Mouse (Mus musculus): ENCODE measurements at regions not wholly inside any gene's neighbourhood (a gene's known extent, or its start where the extent isn't known, plus 50 kb on each side); places are given as distances from the start of the nearest gene placed in this dataset.

- H3K27me3 ChIP-seq (replicated peaks; ENCODE audit: control insufficient read depth, insufficient read depth, low read length): no peaks in the 10 kb centered on the region
- DNase-seq (ENCODE audit: low spot score) (no peak), ATAC-seq (replicated peaks; ENCODE audit: low FRiP score) (no peak)
- H3K4me2 ChIP-seq: no peak overlapping the region
- no peaks in the 10 kb centered on the region for H3K9me3 ChIP-seq (ENCODE audit: control insufficient read depth, low read length)
- WGBS: 77% methylated on average over 3 of the region's 3 CpGs
- no peaks in the 10 kb centered on the region for H3K36me3 ChIP-seq (ENCODE audit: control insufficient read depth, insufficient read depth, low read length)
- H3K27ac ChIP-seq (ENCODE audit: low read depth, low read length): no peak overlapping the region
- H3K4me1 ChIP-seq (replicated peaks; ENCODE audit: control insufficient read depth, insufficient read depth, low read length): no peaks in the 10 kb centered on the region
- no peak overlapping the region for H3K9ac ChIP-seq (ENCODE audit: low read depth, low read length)
- no peak overlapping the region for H3K4me3 ChIP-seq (ENCODE audit: low read depth, low read length)
Observed at GRCm38 (mm10) chr11:64579826-64580225, 143.4 kb upstream of the F930015N05Rik start.

GRCm38 (mm10) chr11:64586056-64586455 lies 149.6 kb upstream of the F930015N05Rik start:
- 81% methylated on average over 6 of the region's 6 CpGs for WGBS

GRCm38 (mm10) chr11:64587034-64587710 lies 150.7 kb upstream of the F930015N05Rik start:
- no peak for ATAC-seq (replicated peaks; ENCODE audit: low FRiP score)
- Histone ChIP-seq H3K4me2 (no peak overlapping the region), H3K27me3 (replicated peaks; ENCODE audit: control insufficient read depth, insufficient read depth, low read length) (no peaks in the 10 kb centered on the region), H3K9ac (ENCODE audit: low read depth, low read length) (no peak overlapping the region), H3K9me3 (ENCODE audit: control insufficient read depth, low read length) (no peaks in the 10 kb centered on the region), H3K27ac (ENCODE audit: low read depth, low read length) (no peak overlapping the region), H3K4me1 (replicated peaks; ENCODE audit: control insufficient read depth, insufficient read depth, low read length) (no peaks in the 10 kb centered on the region), H3K4me3 (ENCODE audit: low read depth, low read length) (no peak overlapping the region), H3K36me3 (ENCODE audit: control insufficient read depth, insufficient read depth, low read length) (no peaks in the 10 kb centered on the region)
- DNase-seq (ENCODE audit: low spot score): no peak
- 79% methylated on average over 7 of the region's 7 CpGs for WGBS

More at GRCm38 (mm10) chr11:64586056-64586455, 149.6 kb upstream of the F930015N05Rik start:
- Histone ChIP-seq H3K4me1 (replicated peaks; ENCODE audit: control insufficient read depth, insufficient read depth, low read length) (no peaks in the 10 kb centered on the region), H3K4me3 (ENCODE audit: low read depth, low read length) (no peak overlapping the region), H3K4me2 (no peak overlapping the region), H3K9ac (ENCODE audit: low read depth, low read length) (no peak overlapping the region), H3K9me3 (ENCODE audit: control insufficient read depth, low read length) (no peaks in the 10 kb centered on the region), H3K27ac (ENCODE audit: low read depth, low read length) (no peak overlapping the region), H3K36me3 (ENCODE audit: control insufficient read depth, insufficient read depth, low read length) (no peaks in the 10 kb centered on the region), H3K27me3 (replicated peaks; ENCODE audit: control insufficient read depth, insufficient read depth, low read length) (no peaks in the 10 kb centered on the region)
- DNase-seq (ENCODE audit: low spot score) (no peak), ATAC-seq (replicated peaks; ENCODE audit: low FRiP score) (no peak)

DNA sequence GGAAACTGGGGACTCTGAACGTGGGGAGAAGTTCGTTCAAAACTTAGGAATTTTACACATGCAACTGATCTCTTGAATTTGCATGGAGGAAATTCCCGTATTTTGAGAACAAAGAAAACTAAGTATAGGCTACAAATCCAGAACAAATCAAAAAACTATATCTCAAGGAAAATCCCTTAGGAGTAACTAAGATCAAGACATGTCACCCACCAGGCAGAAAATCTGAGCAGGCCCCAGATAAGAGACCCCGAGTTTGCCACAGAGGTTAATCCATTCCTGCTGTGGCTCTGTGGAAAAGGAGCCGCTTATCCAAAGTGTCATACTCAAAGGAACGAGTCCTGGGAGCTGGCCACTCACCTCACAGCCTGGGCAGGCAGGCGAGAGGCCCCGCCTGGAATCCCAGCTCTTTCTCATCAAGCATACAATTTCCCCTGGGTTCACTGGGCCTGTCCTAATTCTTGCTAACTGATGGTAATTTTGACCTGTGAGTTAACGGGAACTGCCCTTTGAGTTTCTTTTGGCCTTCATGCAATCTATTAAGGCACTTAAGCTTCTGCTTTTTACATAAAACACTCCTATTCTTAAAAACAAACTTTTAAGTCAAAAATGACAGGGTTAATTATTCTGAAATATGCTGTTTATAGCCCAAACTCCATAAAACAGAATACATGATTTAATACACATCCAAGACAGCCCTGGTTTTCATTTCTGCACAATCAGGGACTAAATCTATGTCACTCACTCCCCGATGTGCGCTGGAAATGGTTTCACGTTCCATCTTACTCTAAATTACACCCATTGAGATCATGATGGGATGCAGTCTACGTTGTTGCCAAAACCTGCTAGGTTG lies 151.5 kb upstream of the F930015N05Rik start:
- no peak overlapping the region for H3K4me2 ChIP-seq
- H3K36me3 ChIP-seq (ENCODE audit: control insufficient read depth, insufficient read depth, low read length): no peaks in the 10 kb centered on the region
- WGBS: 48% methylated on average over 13 of the region's 13 CpGs
- ATAC-seq (replicated peaks; ENCODE audit: low FRiP score) (no peak), DNase-seq (ENCODE audit: low spot score) (no peak)
- no peak overlapping the region for H3K9ac ChIP-seq (ENCODE audit: low read depth, low read length)
- H3K27ac ChIP-seq (ENCODE audit: low read depth, low read length): no peak overlapping the region
- no peaks in the 10 kb centered on the region for H3K4me1 ChIP-seq (replicated peaks; ENCODE audit: control insufficient read depth, insufficient read depth, low read length)
- H3K4me3 ChIP-seq (ENCODE audit: low read depth, low read length): no peak overlapping the region
- H3K27me3 ChIP-seq (replicated peaks; ENCODE audit: control insufficient read depth, insufficient read depth, low read length): no peaks in the 10 kb centered on the region
- H3K9me3 ChIP-seq (ENCODE audit: control insufficient read depth, low read length): no peaks in the 10 kb centered on the region

- no peaks in the 10 kb centered on the region for H3K4me1 ChIP-seq (replicated peaks; ENCODE audit: control insufficient read depth, insufficient read depth, low read length)
- 65% methylated on average over 6 of the region's 6 CpGs for WGBS
- no peak overlapping the region for H3K9ac ChIP-seq (ENCODE audit: low read depth, low read length)
- H3K36me3 ChIP-seq (ENCODE audit: control insufficient read depth, insufficient read depth, low read length): no peaks in the 10 kb centered on the region
- no peak for ATAC-seq (replicated peaks; ENCODE audit: low FRiP score)
- no peak overlapping the region for H3K27ac ChIP-seq (ENCODE audit: low read depth, low read length)
- no peak overlapping the region for H3K4me2 ChIP-seq
- no peaks in the 10 kb centered on the region for H3K27me3 ChIP-seq (replicated peaks; ENCODE audit: control insufficient read depth, insufficient read depth, low read length)
- H3K9me3 ChIP-seq (ENCODE audit: control insufficient read depth, low read length): no peaks in the 10 kb centered on the region
- H3K4me3 ChIP-seq (ENCODE audit: low read depth, low read length): no peak overlapping the region
- no peak for DNase-seq (ENCODE audit: low spot score)
Observed at GRCm38 (mm10) chr11:64588601-64588989, 152.1 kb upstream of the F930015N05Rik start.

- Histone ChIP-seq H3K4me1 (replicated peaks; ENCODE audit: control insufficient read depth, insufficient read depth, low read length) (no peaks in the 10 kb centered on the region), H3K27me3 (replicated peaks; ENCODE audit: control insufficient read depth, insufficient read depth, low read length) (no peaks in the 10 kb centered on the region), H3K27ac (ENCODE audit: low read depth, low read length) (no peak overlapping the region), H3K9me3 (ENCODE audit: control insufficient read depth, low read length) (no peaks in the 10 kb centered on the region), H3K4me3 (ENCODE audit: low read depth, low read length) (no peak overlapping the region), H3K9ac (ENCODE audit: low read depth, low read length) (no peak overlapping the region), H3K36me3 (ENCODE audit: control insufficient read depth, insufficient read depth, low read length) (no peaks in the 10 kb centered on the region), H3K4me2 (no peak overlapping the region)
- DNase-seq (ENCODE audit: low spot score) (no peak), ATAC-seq (replicated peaks; ENCODE audit: low FRiP score) (no peak)
- WGBS: 78% methylated on average over 7 of the region's 7 CpGs
Observed at GRCm38 (mm10) chr11:64589026-64589425, 152.6 kb upstream of the F930015N05Rik start.

DNA sequence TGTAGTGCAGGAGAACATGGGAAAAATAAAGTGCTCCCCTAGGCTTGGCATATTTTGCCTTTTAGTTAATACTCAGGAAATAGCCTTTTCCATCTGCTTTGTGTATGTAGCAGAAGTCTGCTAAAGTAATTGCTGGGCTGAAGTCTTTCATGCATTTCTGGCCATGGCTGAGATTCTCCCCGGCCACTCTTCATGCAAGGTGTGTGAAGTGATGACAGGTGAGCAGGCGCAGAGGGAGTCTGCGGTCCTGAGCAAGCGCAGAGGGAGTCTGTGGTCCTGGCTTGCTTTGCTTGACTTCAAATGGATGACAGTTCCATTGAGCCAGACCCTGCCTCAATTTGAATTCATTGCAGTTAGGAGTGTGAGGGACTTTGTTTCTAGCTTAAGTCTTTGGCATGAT lies 153.6 kb upstream of the F930015N05Rik start:
- H3K4me1 ChIP-seq (replicated peaks; ENCODE audit: control insufficient read depth, insufficient read depth, low read length): no peaks in the 10 kb centered on the region
- 83% methylated on average over 4 of the region's 4 CpGs for WGBS
- H3K9ac ChIP-seq (ENCODE audit: low read depth, low read length): no peak overlapping the region
- DNase-seq (ENCODE audit: low spot score): no peak
- no peaks in the 10 kb centered on the region for H3K36me3 ChIP-seq (ENCODE audit: control insufficient read depth, insufficient read depth, low read length)
- no peak overlapping the region for H3K4me2 ChIP-seq
- H3K27ac ChIP-seq (ENCODE audit: low read depth, low read length): no peak overlapping the region
- no peaks in the 10 kb centered on the region for H3K27me3 ChIP-seq (replicated peaks; ENCODE audit: control insufficient read depth, insufficient read depth, low read length)
- H3K9me3 ChIP-seq (ENCODE audit: control insufficient read depth, low read length): no peaks in the 10 kb centered on the region
- no peak overlapping the region for H3K4me3 ChIP-seq (ENCODE audit: low read depth, low read length)
- no peak for ATAC-seq (replicated peaks; ENCODE audit: low FRiP score)

DNA sequence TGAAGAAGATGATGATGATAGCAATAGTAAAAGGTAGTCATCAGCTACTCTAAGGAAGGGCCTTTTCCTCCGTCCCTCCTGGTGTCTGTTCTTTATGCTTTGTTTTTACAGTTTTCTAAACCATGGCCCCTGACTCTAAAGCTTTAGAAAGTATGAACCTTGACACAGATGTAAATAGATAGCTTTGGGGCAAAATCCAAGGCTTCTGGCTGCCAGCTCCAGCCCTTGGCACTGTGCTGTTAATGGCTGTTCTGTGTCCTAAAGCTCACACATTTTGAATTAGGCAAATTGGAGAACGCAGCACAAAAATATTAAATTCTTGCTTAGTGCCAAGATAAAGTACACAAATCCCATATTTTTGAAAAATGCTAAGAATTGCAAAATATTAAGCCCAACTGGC lies 155.8 kb upstream of the F930015N05Rik start:
- H3K4me3 ChIP-seq (ENCODE audit: low read depth, low read length): no peak overlapping the region
- no peak overlapping the region for H3K27ac ChIP-seq (ENCODE audit: low read depth, low read length)
- no peaks in the 10 kb centered on the region for H3K27me3 ChIP-seq (replicated peaks; ENCODE audit: control insufficient read depth, insufficient read depth, low read length)
- H3K9ac ChIP-seq (ENCODE audit: low read depth, low read length): no peak overlapping the region
- 83% methylated on average over 2 of the region's 2 CpGs for WGBS
- no peaks in the 10 kb centered on the region for H3K4me1 ChIP-seq (replicated peaks; ENCODE audit: control insufficient read depth, insufficient read depth, low read length)
- H3K9me3 ChIP-seq (ENCODE audit: control insufficient read depth, low read length): no peaks in the 10 kb centered on the region
- no peaks in the 10 kb centered on the region for H3K36me3 ChIP-seq (ENCODE audit: control insufficient read depth, insufficient read depth, low read length)
- DNase-seq (ENCODE audit: low spot score) (no peak), ATAC-seq (replicated peaks; ENCODE audit: low FRiP score) (no peak)
- H3K4me2 ChIP-seq: no peak overlapping the region

DNA sequence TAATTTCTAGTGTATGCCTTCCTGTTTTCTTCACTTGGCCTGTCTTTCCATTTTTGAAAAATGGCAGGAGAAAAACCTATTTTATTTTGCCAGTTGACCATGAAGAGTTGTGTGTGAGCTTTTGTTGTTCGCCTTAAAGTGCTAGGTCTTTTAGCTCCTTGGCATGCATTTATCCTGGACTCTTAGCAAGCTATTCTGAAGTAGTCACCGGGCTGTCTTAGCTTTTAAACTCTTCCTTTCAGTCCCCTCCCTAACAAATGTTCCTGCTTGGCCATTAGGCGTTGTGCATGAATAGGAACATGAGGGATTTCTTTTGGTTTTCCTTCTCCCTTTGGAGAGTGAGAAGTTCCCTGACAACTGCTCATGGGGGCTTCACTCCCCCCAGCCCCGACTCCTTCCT lies 160.9 kb upstream of the F930015N05Rik start:
- H3K4me1 ChIP-seq (replicated peaks; ENCODE audit: control insufficient read depth, insufficient read depth, low read length): no peaks in the 10 kb centered on the region
- H3K27me3 ChIP-seq (replicated peaks; ENCODE audit: control insufficient read depth, insufficient read depth, low read length): no peaks in the 10 kb centered on the region
- H3K4me2 ChIP-seq: no peak overlapping the region
- H3K27ac ChIP-seq (ENCODE audit: low read depth, low read length): no peak overlapping the region
- no peak overlapping the region for H3K4me3 ChIP-seq (ENCODE audit: low read depth, low read length)
- H3K9me3 ChIP-seq (ENCODE audit: control insufficient read depth, low read length): peaks cover 3% of the 10 kb centered on the region; the same call in 1 of the 2 replicates
- H3K9ac ChIP-seq (ENCODE audit: low read depth, low read length): no peak overlapping the region
- H3K36me3 ChIP-seq (ENCODE audit: control insufficient read depth, insufficient read depth, low read length): no peaks in the 10 kb centered on the region
- no peak for DNase-seq (ENCODE audit: low spot score)
- no peak for ATAC-seq (replicated peaks; ENCODE audit: low FRiP score)
- 77% methylated on average over 4 of the region's 4 CpGs for WGBS
